Mouse (Mus musculus): ENCODE results near the gene Caskin1. TPM values are rescaled to one million over a fixed set of nuclear protein-coding genes. Genes with fewer than 3 reads are reported as not detected.

Caskin1 gene
- polyA plus RNA-seq, 1 experiment from 2014 or later = 0.24 TPM

GRCm38 (mm10) chr17:24524734-24525133 is 36.3 kb downstream of the Caskin1 start:
- 0 out of 2 replicates have a peak overlapping the region, but pooled peaks have one; percentile 24 for H3K9ac ChIP-seq (ENCODE audit: low read length)

GRCm38 (mm10) chr17:24527315-24527714 is 38.9 kb downstream of the Caskin1 start:
- H3K4me1 ChIP-seq (ENCODE audit: control insufficient read depth, insufficient read depth, low read length) = peaks cover 35% of the 10 kb centered on the region
- under 1% methylated on average over 18 of the region's 19 CpGs for WGBS
- ATAC-seq (replicated peaks; ENCODE audit: extremely low read depth, insufficient read depth, low FRiP score) = no peak

More at GRCm38 (mm10) chr17:24524734-24525133, 36.3 kb downstream of the Caskin1 start:
- H3K27me3 ChIP-seq (ENCODE audit: control insufficient read depth, insufficient read depth, low read length) = no peaks in the 10 kb centered on the region
- no peak for ATAC-seq (replicated peaks; ENCODE audit: extremely low read depth, insufficient read depth, low FRiP score)
- no peaks in the 10 kb centered on the region for H3K9me3 ChIP-seq (replicated peaks; ENCODE audit: control insufficient read depth, low read length)
- H3K4me2 ChIP-seq (ENCODE audit: low read depth, low read length) = 0 out of 2 replicates have a peak overlapping the region, but pooled peaks have one; percentile 10
- H3K36me3 ChIP-seq (ENCODE audit: control insufficient read depth, insufficient read depth) = no peaks in the 10 kb centered on the region; the same call in 1 of the 2 replicates
- WGBS = 42% methylated on average over 2 of the region's 2 CpGs
- H3K4me1 ChIP-seq (ENCODE audit: control insufficient read depth, insufficient read depth, low read length) = peaks cover 27% of the 10 kb centered on the region
- H3K4me3 ChIP-seq (ENCODE audit: low read length) = no peak overlapping the region
- H3K27ac ChIP-seq (ENCODE audit: low read length) = peak overlapping the region; percentile 77

GRCm38 (mm10) chr17:24527723-24528559 is 39.5 kb downstream of the Caskin1 start, which contains the start of gene Traf7:
Gene Traf7, minus strand, starts transcription at chr17:24527938.
- Histone ChIP-seq H3K27me3 (ENCODE audit: control insufficient read depth, insufficient read depth, low read length) (no peaks in the 10 kb centered on the region), H3K4me2 (ENCODE audit: low read depth, low read length) (peak within 1 kb of the TSS; percentile 89), H3K4me1 (ENCODE audit: control insufficient read depth, insufficient read depth, low read length) (peaks cover 37% of the 10 kb centered on the region), H3K9me3 (replicated peaks; ENCODE audit: control insufficient read depth, low read length) (no peaks in the 10 kb centered on the region), H3K27ac (ENCODE audit: low read length) (peak within 1 kb of the TSS; percentile 85), H3K36me3 (ENCODE audit: control insufficient read depth, insufficient read depth) (no peaks in the 10 kb centered on the region), H3K4me3 (ENCODE audit: low read length) (peak within 1 kb of the TSS; percentile 91), H3K9ac (ENCODE audit: low read length) (peak within 1 kb of the TSS; percentile 93)
- WGBS = under 1% methylated on average over 40 of the region's 40 CpGs
- peak; percentile 97 for ATAC-seq (replicated peaks; ENCODE audit: extremely low read depth, insufficient read depth, low FRiP score)

More at GRCm38 (mm10) chr17:24527315-24527714, 38.9 kb downstream of the Caskin1 start:
- Histone ChIP-seq H3K4me2 (ENCODE audit: low read depth, low read length) (peak overlapping the region; percentile 77), H3K9me3 (replicated peaks; ENCODE audit: control insufficient read depth, low read length) (no peaks in the 10 kb centered on the region), H3K36me3 (ENCODE audit: control insufficient read depth, insufficient read depth) (no peaks in the 10 kb centered on the region), H3K27me3 (ENCODE audit: control insufficient read depth, insufficient read depth, low read length) (no peaks in the 10 kb centered on the region), H3K27ac (ENCODE audit: low read length) (peak overlapping the region; percentile 84), H3K9ac (ENCODE audit: low read length) (peak overlapping the region; percentile 93), H3K4me3 (ENCODE audit: low read length) (peak overlapping the region; percentile 91)

DNA sequence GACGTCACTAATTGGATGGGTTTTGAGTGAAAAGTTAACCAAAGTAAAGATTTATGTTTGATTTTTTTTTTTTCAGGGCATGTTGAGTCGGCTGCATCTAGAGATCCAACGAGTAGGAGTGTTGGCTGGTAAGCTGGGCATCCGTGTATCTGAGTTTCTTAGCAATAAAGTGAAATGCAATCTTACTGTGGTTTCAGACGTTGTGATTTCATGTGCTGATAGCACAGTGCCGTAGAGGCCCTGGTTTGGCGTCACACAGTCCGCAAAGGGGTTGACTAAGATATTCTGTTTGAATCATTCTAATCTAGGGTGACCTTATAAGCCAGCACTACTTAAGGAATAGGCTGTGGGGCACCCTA is 40.1 kb downstream of the Caskin1 start:
- H3K27me3 ChIP-seq (ENCODE audit: control insufficient read depth, insufficient read depth, low read length) = no peaks in the 10 kb centered on the region
- WGBS = under 1% methylated on average over 8 of the region's 8 CpGs
- H3K36me3 ChIP-seq (ENCODE audit: control insufficient read depth, insufficient read depth) = no peaks in the 10 kb centered on the region
- ATAC-seq (replicated peaks; ENCODE audit: extremely low read depth, insufficient read depth, low FRiP score) = no peak
- H3K4me2 ChIP-seq (ENCODE audit: low read depth, low read length) = peak overlapping the region; percentile 89
- H3K4me1 ChIP-seq (ENCODE audit: control insufficient read depth, insufficient read depth, low read length) = peaks cover 41% of the 10 kb centered on the region
- H3K4me3 ChIP-seq (ENCODE audit: low read length) = peak overlapping the region; percentile 78
- H3K9ac ChIP-seq (ENCODE audit: low read length) = peak overlapping the region; percentile 76
- H3K27ac ChIP-seq (ENCODE audit: low read length) = peak overlapping the region; percentile 85
- H3K9me3 ChIP-seq (replicated peaks; ENCODE audit: control insufficient read depth, low read length) = no peaks in the 10 kb centered on the region

DNA sequence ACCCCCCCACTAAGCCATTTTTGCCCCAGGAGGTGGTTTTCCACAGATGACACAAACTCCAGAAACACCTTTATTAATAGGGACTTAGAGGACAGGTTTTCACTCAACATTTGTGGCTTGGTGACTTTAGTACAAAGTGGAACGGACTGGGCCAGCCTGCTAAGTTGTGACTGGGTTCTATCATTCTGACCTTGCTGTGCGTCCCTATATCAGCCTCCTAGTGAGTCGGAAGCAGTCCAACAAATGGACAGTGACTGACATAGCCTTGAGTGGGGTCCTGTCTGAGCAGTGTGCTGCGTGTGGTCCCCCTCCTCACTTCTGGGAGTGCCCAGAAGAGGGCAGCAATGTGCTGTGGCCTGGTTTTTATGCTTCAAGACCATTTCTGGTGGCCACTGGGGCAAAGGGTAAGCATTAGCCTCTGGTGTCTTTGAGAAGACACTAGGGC is 40.6 kb downstream of the Caskin1 start:
- H3K27me3 ChIP-seq (ENCODE audit: control insufficient read depth, insufficient read depth, low read length) = no peaks in the 10 kb centered on the region
- WGBS = 1% methylated on average over 4 of the region's 4 CpGs
- ATAC-seq (replicated peaks; ENCODE audit: extremely low read depth, insufficient read depth, low FRiP score) = no peak
- peak overlapping the region; percentile 85 for H3K27ac ChIP-seq (ENCODE audit: low read length)
- H3K4me2 ChIP-seq (ENCODE audit: low read depth, low read length) = peak overlapping the region; percentile 89
- H3K4me3 ChIP-seq (ENCODE audit: low read length) = peak overlapping the region; percentile 78
- no peaks in the 10 kb centered on the region for H3K9me3 ChIP-seq (replicated peaks; ENCODE audit: control insufficient read depth, low read length)
- peaks cover 41% of the 10 kb centered on the region for H3K4me1 ChIP-seq (ENCODE audit: control insufficient read depth, insufficient read depth, low read length)
- H3K9ac ChIP-seq (ENCODE audit: low read length) = peak overlapping the region; percentile 76
- no peaks in the 10 kb centered on the region for H3K36me3 ChIP-seq (ENCODE audit: control insufficient read depth, insufficient read depth)

GRCm38 (mm10) chr17:24529883-24530282 is 41.5 kb downstream of the Caskin1 start:
- H3K36me3 ChIP-seq (ENCODE audit: control insufficient read depth, insufficient read depth) = no peaks in the 10 kb centered on the region
- peak overlapping the region; percentile 76; the same call in 1 of the 2 replicates for H3K9ac ChIP-seq (ENCODE audit: low read length)
- no peak overlapping the region for H3K27ac ChIP-seq (ENCODE audit: low read length)
- no peaks in the 10 kb centered on the region for H3K27me3 ChIP-seq (ENCODE audit: control insufficient read depth, insufficient read depth, low read length)
- H3K9me3 ChIP-seq (replicated peaks; ENCODE audit: control insufficient read depth, low read length) = no peaks in the 10 kb centered on the region
- peak overlapping the region; percentile 78 for H3K4me3 ChIP-seq (ENCODE audit: low read length)
- no peak for ATAC-seq (replicated peaks; ENCODE audit: extremely low read depth, insufficient read depth, low FRiP score)
- 31% methylated on average over 5 of the region's 5 CpGs for WGBS
- H3K4me2 ChIP-seq (ENCODE audit: low read depth, low read length) = peak overlapping the region; percentile 89
- H3K4me1 ChIP-seq (ENCODE audit: control insufficient read depth, insufficient read depth, low read length) = peaks cover 41% of the 10 kb centered on the region

GRCm38 (mm10) chr17:24530361-24531050 is 42.1 kb downstream of the Caskin1 start:
- Histone ChIP-seq H3K9ac (ENCODE audit: low read length) (no peak overlapping the region), H3K9me3 (replicated peaks; ENCODE audit: control insufficient read depth, low read length) (no peaks in the 10 kb centered on the region), H3K4me3 (ENCODE audit: low read length) (no peak overlapping the region), H3K27ac (ENCODE audit: low read length) (no peak overlapping the region), H3K27me3 (ENCODE audit: control insufficient read depth, insufficient read depth, low read length) (no peaks in the 10 kb centered on the region), H3K4me1 (ENCODE audit: control insufficient read depth, insufficient read depth, low read length) (peaks cover 36% of the 10 kb centered on the region), H3K4me2 (ENCODE audit: low read depth, low read length) (no peak overlapping the region), H3K36me3 (ENCODE audit: control insufficient read depth, insufficient read depth) (no peaks in the 10 kb centered on the region)
- ATAC-seq (replicated peaks; ENCODE audit: extremely low read depth, insufficient read depth, low FRiP score) = no peak
- WGBS = 45% methylated on average over 8 of the region's 8 CpGs

DNA sequence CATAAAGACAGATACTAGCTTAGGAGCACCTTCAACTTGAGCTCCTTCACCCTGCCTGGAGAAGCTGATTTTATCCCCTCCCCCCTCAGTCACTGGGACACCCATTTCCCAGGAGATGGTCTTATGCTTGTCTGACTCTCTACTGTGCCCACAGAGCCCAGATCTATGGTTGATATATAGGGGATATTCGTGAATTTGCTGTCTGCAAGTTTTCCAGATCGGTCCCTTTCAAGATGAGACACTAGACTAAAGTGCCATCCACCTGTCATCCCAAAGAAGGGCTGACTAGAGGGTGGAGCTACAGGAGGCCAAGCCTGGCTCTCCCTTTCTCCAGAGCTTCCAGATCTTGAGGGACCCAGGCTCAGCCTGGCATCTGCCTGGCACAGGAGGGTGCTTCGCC is 42.7 kb downstream of the Caskin1 start:
- Histone ChIP-seq H3K4me2 (ENCODE audit: low read depth, low read length) (no peak overlapping the region), H3K9ac (ENCODE audit: low read length) (no peak overlapping the region), H3K27ac (ENCODE audit: low read length) (no peak overlapping the region), H3K27me3 (ENCODE audit: control insufficient read depth, insufficient read depth, low read length) (no peaks in the 10 kb centered on the region), H3K9me3 (replicated peaks; ENCODE audit: control insufficient read depth, low read length) (no peaks in the 10 kb centered on the region), H3K36me3 (ENCODE audit: control insufficient read depth, insufficient read depth) (no peaks in the 10 kb centered on the region), H3K4me3 (ENCODE audit: low read length) (no peak overlapping the region), H3K4me1 (ENCODE audit: control insufficient read depth, insufficient read depth, low read length) (peaks cover 33% of the 10 kb centered on the region)
- WGBS = 65% methylated on average over 3 of the region's 3 CpGs
- no peak for ATAC-seq (replicated peaks; ENCODE audit: extremely low read depth, insufficient read depth, low FRiP score)

DNA sequence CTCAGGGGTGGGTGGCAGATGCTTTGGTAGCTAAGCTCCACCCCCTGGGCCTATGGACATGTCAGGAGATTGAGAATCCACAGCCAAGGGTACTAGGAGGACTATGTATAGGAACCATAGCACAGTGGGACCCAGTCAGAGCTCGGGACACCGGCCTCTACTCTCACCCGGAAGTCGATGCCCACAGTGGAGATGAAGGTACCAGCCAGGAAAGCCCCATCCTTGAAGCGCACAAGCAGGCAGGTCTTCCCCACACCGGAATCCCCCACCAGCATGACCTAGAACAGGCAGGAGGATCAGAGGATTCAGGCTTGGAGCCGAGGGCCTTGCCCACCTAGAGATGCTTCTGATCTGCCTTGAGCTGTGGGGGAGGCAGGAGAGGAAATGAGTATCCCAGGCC is 43.6 kb downstream of the Caskin1 start:
- no peak for ATAC-seq (replicated peaks; ENCODE audit: extremely low read depth, insufficient read depth, low FRiP score)
- 74% methylated on average over 7 of the region's 7 CpGs for WGBS
- Histone ChIP-seq H3K9me3 (replicated peaks; ENCODE audit: control insufficient read depth, low read length) (no peaks in the 10 kb centered on the region), H3K36me3 (ENCODE audit: control insufficient read depth, insufficient read depth) (no peaks in the 10 kb centered on the region), H3K4me2 (ENCODE audit: low read depth, low read length) (no peak overlapping the region), H3K4me1 (ENCODE audit: control insufficient read depth, insufficient read depth, low read length) (peaks cover 25% of the 10 kb centered on the region), H3K9ac (ENCODE audit: low read length) (no peak overlapping the region), H3K4me3 (ENCODE audit: low read length) (no peak overlapping the region), H3K27me3 (ENCODE audit: control insufficient read depth, insufficient read depth, low read length) (no peaks in the 10 kb centered on the region), H3K27ac (ENCODE audit: low read length) (no peak overlapping the region)
